Mouse (Mus musculus): Measurements from ENCODE around the gene Rgs7. TPM values are rescaled to one million over a fixed set of nuclear protein-coding genes. Genes with fewer than 3 reads are reported as not detected.

The Rgs7 gene
- polyA plus RNA-seq, 1 experiment from 2014 or later, result 49.4 TPM

DNA sequence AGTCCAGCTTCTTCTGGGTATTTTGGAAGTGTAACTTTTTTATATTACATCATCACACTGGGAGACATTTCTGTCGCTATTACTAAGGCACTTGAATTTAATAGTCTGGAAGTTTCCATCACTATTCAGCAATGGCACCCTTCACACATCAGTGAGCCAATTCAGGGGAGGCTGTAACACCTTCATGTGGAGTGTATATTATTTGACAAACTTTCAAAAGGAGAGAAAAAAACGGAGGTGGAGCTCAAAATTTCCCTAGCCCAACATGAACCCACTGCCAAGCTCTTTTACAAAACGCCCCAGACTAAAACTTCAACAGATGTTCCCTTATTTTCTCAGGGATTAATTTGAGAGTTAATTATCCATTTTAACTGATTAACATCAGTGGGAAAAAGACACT is 191.9 kb downstream of the Rgs7 start:
- no peak for ATAC-seq (ENCODE audit: low FRiP score)
- no peak overlapping the region for H3K27ac ChIP-seq
- no peak overlapping the region for H3K4me3 ChIP-seq (replicated peaks; ENCODE audit: low read length)
- H3K4me2 ChIP-seq (replicated peaks), result no peak overlapping the region
- no peaks in the 10 kb centered on the region for H3K27me3 ChIP-seq (ENCODE audit: control insufficient read depth, insufficient read depth, low read length)
- no peaks in the 10 kb centered on the region for H3K9me3 ChIP-seq (ENCODE audit: control insufficient read depth, low read length)
- no peaks in the 10 kb centered on the region for H3K36me3 ChIP-seq (replicated peaks; ENCODE audit: control insufficient read depth, insufficient read depth)
- no peak overlapping the region for H3K9ac ChIP-seq
- no peak for DNase-seq (ENCODE audit: low spot score)
- 59% methylated on average over 3 of the region's 3 CpGs for WGBS
- no peaks in the 10 kb centered on the region for H3K4me1 ChIP-seq (replicated peaks; ENCODE audit: control insufficient read depth, insufficient read depth, low read length)

DNA sequence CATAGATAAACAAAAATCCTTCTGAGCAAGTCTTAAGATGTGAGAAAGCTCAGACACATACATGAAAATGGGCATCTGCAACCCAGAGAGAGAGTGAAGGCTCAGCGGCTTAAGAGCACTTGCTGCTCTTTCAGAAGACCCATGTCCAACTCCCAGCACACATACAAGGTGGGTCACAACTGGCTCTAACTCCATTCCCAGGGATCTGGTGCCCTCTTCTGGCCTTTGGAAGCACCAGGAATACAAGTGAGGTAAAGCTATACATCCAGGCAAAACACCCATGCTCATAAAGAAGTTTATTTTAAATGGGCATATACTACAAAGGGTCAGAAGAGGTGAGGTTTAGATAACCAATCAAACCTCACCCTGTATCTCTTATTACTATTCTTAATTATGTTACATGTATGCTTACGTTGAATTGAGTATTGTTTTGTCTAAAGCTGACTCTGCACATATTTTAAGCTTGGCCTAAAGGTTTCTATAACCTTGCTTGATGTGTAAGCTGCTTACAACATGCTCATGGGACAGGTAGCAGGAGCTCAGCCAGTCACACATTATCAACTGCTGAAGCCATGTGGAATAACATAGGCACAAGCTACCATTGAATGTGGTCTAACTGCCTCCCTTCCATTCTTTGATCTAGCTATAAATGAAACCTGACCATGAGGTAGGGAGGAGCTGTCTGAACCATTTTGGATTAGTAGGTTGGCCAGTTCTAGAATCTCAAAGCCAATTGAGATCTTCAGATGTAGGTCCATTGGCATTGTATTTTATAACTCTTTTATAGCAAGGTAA is 192.5 kb downstream of the Rgs7 start:
- Histone ChIP-seq H3K9ac (no peak overlapping the region), H3K4me2 (replicated peaks) (no peak overlapping the region), H3K4me3 (replicated peaks; ENCODE audit: low read length) (no peak overlapping the region), H3K27ac (no peak overlapping the region), H3K36me3 (replicated peaks; ENCODE audit: control insufficient read depth, insufficient read depth) (no peaks in the 10 kb centered on the region), H3K27me3 (ENCODE audit: control insufficient read depth, insufficient read depth, low read length) (no peaks in the 10 kb centered on the region), H3K4me1 (replicated peaks; ENCODE audit: control insufficient read depth, insufficient read depth, low read length) (no peaks in the 10 kb centered on the region), H3K9me3 (ENCODE audit: control insufficient read depth, low read length) (no peaks in the 10 kb centered on the region)
- ATAC-seq (ENCODE audit: low FRiP score) (no peak), DNase-seq (ENCODE audit: low spot score) (no peak)
- 94% methylated on average over 2 of the region's 2 CpGs for WGBS

DNA sequence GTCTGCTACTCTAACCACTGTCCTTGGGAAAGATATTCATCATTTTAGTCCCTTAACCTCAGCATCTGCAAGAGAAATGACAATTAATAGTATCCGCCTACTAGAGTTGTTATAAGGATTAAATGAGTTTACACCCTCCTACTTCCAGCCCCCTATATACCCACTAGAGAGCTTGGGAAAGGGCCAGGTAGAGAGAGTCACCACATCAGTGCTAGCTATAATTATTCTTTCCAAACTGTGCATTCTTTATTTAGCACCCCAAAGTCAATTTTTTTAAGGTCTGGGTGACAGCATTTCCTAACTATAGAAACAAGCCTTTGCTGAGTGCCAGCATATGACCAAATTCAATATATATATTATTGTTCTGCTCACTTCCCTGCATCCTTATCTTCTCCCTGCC is 195.4 kb downstream of the Rgs7 start:
- 93% methylated on average over 1 of the region's 1 CpGs for WGBS
- Histone ChIP-seq H3K4me3 (replicated peaks; ENCODE audit: low read length) (no peak overlapping the region), H3K9me3 (ENCODE audit: control insufficient read depth, low read length) (no peaks in the 10 kb centered on the region), H3K36me3 (replicated peaks; ENCODE audit: control insufficient read depth, insufficient read depth) (no peaks in the 10 kb centered on the region), H3K4me1 (replicated peaks; ENCODE audit: control insufficient read depth, insufficient read depth, low read length) (no peaks in the 10 kb centered on the region), H3K27me3 (ENCODE audit: control insufficient read depth, insufficient read depth, low read length) (no peaks in the 10 kb centered on the region), H3K27ac (no peak overlapping the region), H3K4me2 (replicated peaks) (no peak overlapping the region), H3K9ac (no peak overlapping the region)
- ATAC-seq (ENCODE audit: low FRiP score), result no peak
- no peak for DNase-seq (ENCODE audit: low spot score)

DNA sequence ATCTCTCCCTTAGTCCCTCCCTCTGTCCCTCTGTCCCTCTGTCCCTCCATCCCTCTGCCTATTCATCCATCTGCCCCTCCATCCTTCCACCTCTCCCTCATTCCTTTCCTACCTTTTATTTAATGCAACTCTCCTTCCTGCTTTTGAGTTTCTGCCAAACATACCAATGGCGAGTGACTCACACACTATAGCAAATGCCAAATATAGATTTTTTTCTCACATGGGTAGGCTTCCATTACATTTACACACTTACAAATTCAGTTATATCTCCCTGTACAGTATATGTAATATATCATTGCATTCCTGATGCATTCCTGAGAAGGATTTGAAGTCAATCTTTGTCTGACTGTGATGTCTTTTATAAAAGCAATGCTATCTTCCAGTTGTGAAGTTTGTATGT is 202.2 kb downstream of the Rgs7 start:
- Histone ChIP-seq H3K4me2 (replicated peaks) (no peak overlapping the region), H3K36me3 (replicated peaks; ENCODE audit: control insufficient read depth, insufficient read depth) (no peaks in the 10 kb centered on the region), H3K9ac (no peak overlapping the region), H3K27ac (no peak overlapping the region), H3K4me1 (replicated peaks; ENCODE audit: control insufficient read depth, insufficient read depth, low read length) (no peaks in the 10 kb centered on the region), H3K9me3 (ENCODE audit: control insufficient read depth, low read length) (no peaks in the 10 kb centered on the region), H3K4me3 (replicated peaks; ENCODE audit: low read length) (no peak overlapping the region), H3K27me3 (ENCODE audit: control insufficient read depth, insufficient read depth, low read length) (no peaks in the 10 kb centered on the region)
- ATAC-seq (ENCODE audit: low FRiP score) (no peak), DNase-seq (ENCODE audit: low spot score) (no peak)
- 86% methylated on average over 1 of the region's 1 CpGs for WGBS

DNA sequence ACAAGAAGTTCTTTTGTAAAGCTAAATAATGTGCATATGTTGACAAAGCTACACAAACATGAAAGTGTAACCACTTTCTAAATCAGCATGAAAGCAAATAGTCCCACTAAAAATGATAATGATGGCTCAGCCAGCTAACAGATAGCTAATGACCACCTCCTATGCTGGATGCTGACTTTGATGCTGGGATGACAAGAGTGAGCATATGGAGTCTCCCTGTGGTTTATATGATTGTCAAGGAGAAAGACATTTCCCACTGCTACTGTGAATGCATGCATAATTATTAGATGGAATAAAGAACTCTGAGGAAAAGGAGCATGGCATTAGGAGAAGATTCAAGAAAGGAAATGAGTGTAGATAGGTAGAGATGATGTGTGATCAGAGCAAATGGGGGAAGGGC is 230.0 kb downstream of the Rgs7 start:
- DNase-seq (ENCODE audit: low spot score) (no peak), ATAC-seq (ENCODE audit: low FRiP score) (0 out of 2 replicates have a peak, but pooled peaks have one; percentile 51)
- H3K4me1 ChIP-seq (replicated peaks; ENCODE audit: control insufficient read depth, insufficient read depth, low read length), result no peaks in the 10 kb centered on the region
- no peak overlapping the region for H3K9ac ChIP-seq
- H3K4me3 ChIP-seq (replicated peaks; ENCODE audit: low read length), result no peak overlapping the region
- no peaks in the 10 kb centered on the region for H3K27me3 ChIP-seq (ENCODE audit: control insufficient read depth, insufficient read depth, low read length)
- no peak overlapping the region for H3K27ac ChIP-seq
- no peaks in the 10 kb centered on the region for H3K9me3 ChIP-seq (ENCODE audit: control insufficient read depth, low read length)
- H3K36me3 ChIP-seq (replicated peaks; ENCODE audit: control insufficient read depth, insufficient read depth), result no peaks in the 10 kb centered on the region
- H3K4me2 ChIP-seq (replicated peaks), result no peak overlapping the region

DNA sequence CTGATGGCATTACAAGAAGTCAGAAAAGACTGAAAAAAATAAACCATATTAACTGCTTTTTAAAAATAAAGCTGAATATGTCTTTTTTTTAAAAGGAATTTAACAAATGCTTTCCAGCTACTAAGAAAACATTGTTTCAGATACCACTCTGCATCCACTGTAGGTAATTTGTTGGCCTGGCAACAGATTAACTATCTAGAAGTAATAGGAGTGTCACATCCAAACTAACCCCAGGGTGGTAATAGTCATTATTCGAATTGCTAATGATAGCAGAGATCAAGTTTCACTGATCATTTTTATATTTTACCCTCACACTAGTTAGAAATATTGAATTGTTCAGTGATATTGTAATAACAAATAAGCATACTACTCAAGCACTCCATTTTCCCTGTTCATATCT is 232.9 kb downstream of the Rgs7 start:
- Histone ChIP-seq H3K4me2 (replicated peaks) (no peak overlapping the region), H3K9ac (no peak overlapping the region), H3K4me3 (replicated peaks; ENCODE audit: low read length) (no peak overlapping the region), H3K9me3 (ENCODE audit: control insufficient read depth, low read length) (no peaks in the 10 kb centered on the region), H3K27ac (no peak overlapping the region), H3K27me3 (ENCODE audit: control insufficient read depth, insufficient read depth, low read length) (no peaks in the 10 kb centered on the region), H3K36me3 (replicated peaks; ENCODE audit: control insufficient read depth, insufficient read depth) (no peaks in the 10 kb centered on the region), H3K4me1 (replicated peaks; ENCODE audit: control insufficient read depth, insufficient read depth, low read length) (0 out of 2 replicates have a peak, but pooled peaks cover 4% of the 10 kb centered on the region)
- ATAC-seq (ENCODE audit: low FRiP score) (peak; percentile 69; the same call in 1 of the 2 replicates), DNase-seq (ENCODE audit: low spot score) (no peak)
- 48% methylated on average over 1 of the region's 1 CpGs for WGBS

DNA sequence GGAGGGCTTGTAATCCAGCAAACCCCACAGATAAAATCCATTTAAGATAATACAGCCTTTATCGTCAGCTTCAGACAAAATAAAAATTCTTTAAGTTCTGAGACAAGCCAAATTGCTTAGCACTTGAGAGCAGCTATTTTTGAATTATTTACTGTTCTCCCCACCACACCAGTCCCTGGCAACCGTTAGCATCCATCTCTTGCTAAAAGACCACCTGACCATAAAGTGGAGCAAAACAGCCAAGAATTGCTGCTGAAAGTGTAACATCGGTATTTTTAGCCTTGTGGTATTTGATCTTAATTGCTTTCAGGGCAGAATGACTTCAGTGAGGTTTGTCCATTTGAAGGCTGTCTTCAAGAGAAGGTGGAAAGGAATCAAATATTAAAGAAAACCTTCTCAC is 237.1 kb downstream of the Rgs7 start:
- H3K9ac ChIP-seq, result no peak overlapping the region
- no peaks in the 10 kb centered on the region for H3K36me3 ChIP-seq (replicated peaks; ENCODE audit: control insufficient read depth, insufficient read depth)
- H3K4me1 ChIP-seq (replicated peaks; ENCODE audit: control insufficient read depth, insufficient read depth, low read length), result 0 out of 2 replicates have a peak, but pooled peaks cover 4% of the 10 kb centered on the region
- H3K27ac ChIP-seq, result no peak overlapping the region
- DNase-seq (ENCODE audit: low spot score), result no peak
- no peaks in the 10 kb centered on the region for H3K27me3 ChIP-seq (ENCODE audit: control insufficient read depth, insufficient read depth, low read length)
- ATAC-seq (ENCODE audit: low FRiP score), result no peak
- no peaks in the 10 kb centered on the region for H3K9me3 ChIP-seq (ENCODE audit: control insufficient read depth, low read length)
- WGBS, result 77% methylated on average over 3 of the region's 3 CpGs
- no peak overlapping the region for H3K4me2 ChIP-seq (replicated peaks)
- no peak overlapping the region for H3K4me3 ChIP-seq (replicated peaks; ENCODE audit: low read length)

DNA sequence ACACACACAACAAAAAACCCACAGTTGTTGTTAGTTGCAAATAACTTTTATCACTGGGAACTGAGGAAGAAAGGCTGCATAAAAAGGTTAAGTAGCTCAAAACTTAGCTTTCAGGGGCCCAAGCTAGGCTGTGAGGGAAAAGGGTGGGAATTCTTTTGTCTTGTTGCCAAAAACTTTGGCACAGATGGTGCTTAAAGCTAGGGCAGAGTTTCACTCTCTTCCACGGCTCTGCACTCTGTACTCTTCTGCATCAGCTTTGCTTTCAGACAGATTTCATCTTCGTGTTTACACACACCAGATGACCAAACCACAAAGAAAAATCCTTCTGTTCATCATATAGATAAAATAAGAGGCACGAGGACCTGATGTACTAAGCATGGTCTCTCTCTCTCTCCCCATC is 237.6 kb downstream of the Rgs7 start:
- no peak overlapping the region for H3K4me2 ChIP-seq (replicated peaks)
- DNase-seq (ENCODE audit: low spot score), result no peak
- H3K36me3 ChIP-seq (replicated peaks; ENCODE audit: control insufficient read depth, insufficient read depth), result no peaks in the 10 kb centered on the region
- no peak overlapping the region for H3K27ac ChIP-seq
- H3K4me3 ChIP-seq (replicated peaks; ENCODE audit: low read length), result no peak overlapping the region
- H3K9me3 ChIP-seq (ENCODE audit: control insufficient read depth, low read length), result no peaks in the 10 kb centered on the region
- no peaks in the 10 kb centered on the region for H3K27me3 ChIP-seq (ENCODE audit: control insufficient read depth, insufficient read depth, low read length)
- H3K9ac ChIP-seq, result no peak overlapping the region
- 0 out of 2 replicates have a peak, but pooled peaks cover 4% of the 10 kb centered on the region for H3K4me1 ChIP-seq (replicated peaks; ENCODE audit: control insufficient read depth, insufficient read depth, low read length)
- ATAC-seq (ENCODE audit: low FRiP score), result no peak
- 48% methylated on average over 3 of the region's 3 CpGs for WGBS

DNA sequence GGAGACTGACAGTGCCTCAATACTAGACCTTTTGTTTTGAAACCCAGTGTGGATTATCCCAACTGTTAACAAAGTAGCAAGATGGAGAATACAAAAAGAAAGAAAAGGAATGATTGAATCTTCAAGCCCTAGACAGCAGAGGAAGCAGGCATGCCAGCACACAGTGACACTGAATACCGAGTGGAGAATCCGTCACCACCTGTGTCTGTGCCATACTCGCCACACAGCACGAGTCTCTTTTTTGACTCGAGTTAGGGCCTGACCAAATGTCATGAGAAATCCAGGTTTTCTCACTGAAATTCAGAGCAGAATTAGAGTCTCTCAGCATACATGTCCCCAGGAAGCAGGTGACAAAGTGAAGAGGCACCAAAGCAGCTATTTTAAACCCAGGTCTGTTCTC is 250.2 kb downstream of the Rgs7 start:
- no peak overlapping the region for H3K4me2 ChIP-seq (replicated peaks)

DNA sequence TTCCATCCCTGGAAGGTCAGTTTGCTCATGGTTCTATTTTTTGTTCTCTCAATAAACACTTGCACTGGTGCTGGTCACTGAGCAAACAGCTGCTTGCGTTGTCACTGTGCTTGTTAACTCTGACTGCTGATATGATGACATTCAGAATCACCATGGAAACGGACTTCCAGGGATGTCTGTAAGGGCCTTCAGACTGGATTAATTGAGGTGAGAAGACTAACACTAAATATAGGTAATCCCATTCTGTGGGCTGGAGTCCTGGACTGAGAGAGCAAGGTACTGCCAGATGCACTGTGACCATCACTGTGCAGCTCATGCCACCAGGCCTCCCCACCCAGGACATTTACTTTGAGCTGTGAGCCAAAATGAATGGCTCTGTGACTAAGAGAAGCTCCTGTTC is 252.2 kb downstream of the Rgs7 start:
- DNase-seq (ENCODE audit: low spot score) (no peak), ATAC-seq (ENCODE audit: low FRiP score) (peak; percentile 27; the same call in 1 of the 2 replicates)
- Histone ChIP-seq H3K27ac (no peak overlapping the region), H3K4me1 (replicated peaks; ENCODE audit: control insufficient read depth, insufficient read depth, low read length) (no peaks in the 10 kb centered on the region), H3K27me3 (ENCODE audit: control insufficient read depth, insufficient read depth, low read length) (no peaks in the 10 kb centered on the region), H3K4me2 (replicated peaks) (no peak overlapping the region), H3K9me3 (ENCODE audit: control insufficient read depth, low read length) (no peaks in the 10 kb centered on the region), H3K36me3 (replicated peaks; ENCODE audit: control insufficient read depth, insufficient read depth) (no peaks in the 10 kb centered on the region), H3K4me3 (replicated peaks; ENCODE audit: low read length) (no peak overlapping the region), H3K9ac (no peak overlapping the region)
- 54% methylated on average over 2 of the region's 2 CpGs for WGBS

More for the DNA sequence above, 250.2 kb downstream of the Rgs7 start:
- Histone ChIP-seq H3K27ac (no peak overlapping the region), H3K4me1 (replicated peaks; ENCODE audit: control insufficient read depth, insufficient read depth, low read length) (no peaks in the 10 kb centered on the region), H3K9ac (no peak overlapping the region), H3K27me3 (ENCODE audit: control insufficient read depth, insufficient read depth, low read length) (no peaks in the 10 kb centered on the region), H3K36me3 (replicated peaks; ENCODE audit: control insufficient read depth, insufficient read depth) (no peaks in the 10 kb centered on the region), H3K4me3 (replicated peaks; ENCODE audit: low read length) (no peak overlapping the region), H3K9me3 (ENCODE audit: control insufficient read depth, low read length) (no peaks in the 10 kb centered on the region)
- ATAC-seq (ENCODE audit: low FRiP score) (no peak), DNase-seq (ENCODE audit: low spot score) (no peak)
- 74% methylated on average over 5 of the region's 5 CpGs for WGBS
